Mouse (Mus musculus): ENCODE measurements around the gene Platr25. TPM values are rescaled to one million over a fixed set of nuclear protein-coding genes. Genes with fewer than 3 reads are reported as not detected.
"Not testable (repeated sequence)": the region's sequence is repeated elsewhere in the genome, so short reads cannot be mapped to it uniquely, and the experiment has no call there.

Gene Platr25
- total RNA-seq (2015) = 26.6 and 32.6 TPM in 2 replicates
- total RNA-seq (2017) = 39.2 and 46.4 TPM in 2 replicates

- peak; percentile 96 for ATAC-seq (replicated peaks; ENCODE audit: poor library complexity)
These were observed at the start of gene Platr25 for GRCm38 (mm10) chr13:62760432-62761415. Platr25 (minus strand) TSS chr13:62760709.

- not testable (repeated sequence) for ATAC-seq (replicated peaks; ENCODE audit: poor library complexity)
These were observed 47.5 kb upstream of the Platr25 start for GRCm38 (mm10) chr13:62807981-62808380.

- ATAC-seq (replicated peaks; ENCODE audit: poor library complexity) = not testable (repeated sequence)
These were observed 25.6 kb upstream of the Platr25 start for GRCm38 (mm10) chr13:62786135-62786493.

GRCm38 (mm10) chr13:62785199-62786134 is 25.0 kb upstream of the Platr25 start, which contains the start of gene Gm5141:
Gm5141 (minus strand) TSS chr13:62785808.
- ATAC-seq (replicated peaks; ENCODE audit: poor library complexity) = peak; percentile 100

GRCm38 (mm10) chr13:62763806-62764205 is 3.3 kb upstream of the Platr25 start:
- ATAC-seq (replicated peaks; ENCODE audit: poor library complexity) = peak; percentile 82

GRCm38 (mm10) chr13:62733322-62733721 is 27.2 kb downstream of the Platr25 start:
- ATAC-seq (replicated peaks; ENCODE audit: poor library complexity) = no peak

- ATAC-seq (replicated peaks; ENCODE audit: poor library complexity) = not testable (repeated sequence)
These were observed 47.9 kb downstream of the Platr25 start for GRCm38 (mm10) chr13:62712611-62713010.

- ATAC-seq (replicated peaks; ENCODE audit: poor library complexity) = not testable (repeated sequence)
These were observed 75.2 kb downstream of the Platr25 start for GRCm38 (mm10) chr13:62685287-62685648.

GRCm38 (mm10) chr13:62684608-62685286 is 75.8 kb downstream of the Platr25 start:
- peak; percentile 100 for ATAC-seq (replicated peaks; ENCODE audit: poor library complexity)

GRCm38 (mm10) chr13:62653369-62653743 is 107.2 kb downstream of the Platr25 start:
- ATAC-seq (replicated peaks; ENCODE audit: poor library complexity) = peak; percentile 84

GRCm38 (mm10) chr13:62652681-62653368 is 107.7 kb downstream of the Platr25 start:
- peak; percentile 100 for ATAC-seq (replicated peaks; ENCODE audit: poor library complexity)

- ATAC-seq (replicated peaks; ENCODE audit: poor library complexity) = peak; percentile 81
These were observed 133.4 kb downstream of the Platr25 start for GRCm38 (mm10) chr13:62627071-62627470.

- ATAC-seq (replicated peaks; ENCODE audit: poor library complexity) = not testable (repeated sequence)
These were observed 136.2 kb downstream of the Platr25 start for GRCm38 (mm10) chr13:62624277-62624665.

- ATAC-seq (replicated peaks; ENCODE audit: poor library complexity) = peak; percentile 100
These were observed 136.8 kb downstream of the Platr25 start, which contains the start of gene 6720489N17Rik for GRCm38 (mm10) chr13:62623577-62624276. 6720489N17Rik (minus strand) TSS chr13:62624182.

Other genes starting within 250 kb of the Platr25 start
- 7.2 TPM in 1 of 2 replicates, not detected in the other for gene Zfp935, start 202.2 kb downstream of the Platr25 start, total RNA-seq (2015)
- gene Zfp935, start 202.2 kb downstream of the Platr25 start, total RNA-seq (2017) = not detected in 2 replicates
- gene Zfp934, start 189.5 kb downstream of the Platr25 start, total RNA-seq (2015) = 26.0 and 29.6 TPM in 2 replicates
- 7.8 and 9.7 TPM in 2 replicates for gene Zfp934, start 189.5 kb downstream of the Platr25 start, total RNA-seq (2017)
- 8.5 and 15.3 TPM in 2 replicates for gene 6720489N17Rik, start 136.5 kb downstream of the Platr25 start, total RNA-seq (2015)
- gene 6720489N17Rik, start 136.5 kb downstream of the Platr25 start, total RNA-seq (2017) = 19.0 and 20.6 TPM in 2 replicates
- 6.9 and 13.5 TPM in 2 replicates for gene Gm5141, start 25.1 kb upstream of the Platr25 start, total RNA-seq (2015)
- 3.5 and 5.4 TPM in 2 replicates for gene Gm5141, start 25.1 kb upstream of the Platr25 start, total RNA-seq (2017)
- gene Fbp2, start 97.7 kb upstream of the Platr25 start, total RNA-seq (2015) = not detected in 2 replicates
- not detected in 2 replicates for gene Fbp2, start 97.7 kb upstream of the Platr25 start, total RNA-seq (2017)
- 10.5 and 13.8 TPM in 2 replicates for gene Fbp1, start 127.6 kb upstream of the Platr25 start, total RNA-seq (2015)
- 10.5 and 19.5 TPM in 2 replicates for gene Fbp1, start 127.6 kb upstream of the Platr25 start, total RNA-seq (2017)
- 41.7 and 53.7 TPM in 2 replicates for gene 2010111I01Rik, start 204.2 kb upstream of the Platr25 start, total RNA-seq (2015)
- 81.6 and 90.2 TPM in 2 replicates for gene 2010111I01Rik, start 204.2 kb upstream of the Platr25 start, total RNA-seq (2017)

Measured in megakaryocyte progenitor cell, adult 5-6 weeks (primary cell).